Mouse (Mus musculus) ES-Bruce4 (cell line): ENCODE measurements around the gene Sox6.

Experiments used
- CTCF ChIP-seq: IDR thresholded peaks from one replicate; pipeline ENCODE4 v1.8.1; 2011; ENCODE audit warnings: low read depth, low read length
- POLR2A ChIP-seq: IDR thresholded peaks from one replicate; pipeline ENCODE4 v1.8.1; 2011; ENCODE audit warnings: low read length; ENCODE audit not compliant: insufficient read depth

- TF ChIP-seq POLR2A: no peak
- TF ChIP-seq CTCF: no peak
Measured at GRCm38 (mm10) chr7:115835005-115835404, 203.6 kb downstream of the Sox6 start.
